Mouse (Mus musculus): ENCODE data around the gene Rab10.

Gene Rab10

DNA sequence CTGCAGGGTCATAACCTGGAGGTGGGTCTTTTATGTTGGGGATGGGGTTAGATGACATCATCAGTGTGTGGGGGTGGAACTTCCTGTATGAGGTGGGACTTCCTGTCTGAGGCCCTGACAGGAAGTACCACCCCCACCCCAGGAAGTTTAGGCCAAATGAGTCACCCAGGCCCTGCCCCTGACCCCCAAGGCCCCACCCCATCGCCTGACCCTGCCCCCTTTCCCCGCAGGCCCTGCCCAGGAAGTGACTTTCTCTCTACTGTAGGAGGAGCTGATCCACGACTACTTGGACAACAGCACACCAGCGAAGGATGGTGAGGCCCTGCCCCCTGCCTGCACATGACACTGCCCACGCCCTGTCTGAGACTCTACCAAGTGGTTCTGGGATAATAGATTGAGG is 72.0 kb downstream of the Rab10 start:
- in situ Hi-C loops (cut with MboI; ENCODE audit: low sequenced_read_pairs), result no loop called here

DNA sequence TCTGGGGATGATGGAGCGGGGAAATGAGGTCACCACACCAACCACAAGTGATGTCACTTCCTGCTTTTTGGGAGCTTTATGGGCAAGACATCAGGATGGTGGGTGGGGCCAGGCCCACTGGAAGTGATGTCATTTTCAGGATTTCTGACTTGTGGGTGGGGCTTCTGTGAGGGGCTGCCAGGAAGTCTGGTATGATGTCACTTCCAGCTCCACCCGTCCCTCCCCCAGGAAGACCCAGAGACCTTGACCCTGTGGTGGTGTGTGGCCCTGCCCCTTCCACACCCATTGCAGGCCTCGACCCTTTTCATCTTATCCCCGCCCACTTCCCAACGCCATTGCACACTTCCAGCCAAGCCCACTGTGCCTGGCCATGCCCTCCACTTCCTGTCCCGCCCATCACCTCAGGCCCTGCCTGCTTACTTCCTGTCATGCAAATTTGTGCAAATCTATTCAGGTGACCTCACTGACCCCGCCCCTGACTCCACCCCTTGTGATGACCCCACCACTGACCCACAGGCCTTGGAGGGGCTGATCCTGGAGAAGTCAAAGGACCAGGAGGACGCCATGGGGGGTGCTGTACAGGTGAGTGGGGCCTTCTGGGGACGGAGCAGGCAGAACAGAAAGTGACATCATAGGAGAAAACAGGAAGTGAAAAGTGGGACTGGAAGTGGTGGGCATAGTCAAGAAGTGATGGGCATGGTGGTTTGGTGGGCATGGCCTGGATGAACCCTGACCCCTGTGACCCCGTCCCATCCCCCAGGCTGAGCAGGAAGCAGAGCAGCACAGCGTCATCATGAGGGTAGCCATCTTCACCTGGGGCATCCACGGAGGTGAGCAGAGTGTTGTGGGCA is 72.7 kb downstream of the Rab10 start:
- in situ Hi-C loops (cut with MboI; ENCODE audit: low sequenced_read_pairs), result no loop called here

DNA sequence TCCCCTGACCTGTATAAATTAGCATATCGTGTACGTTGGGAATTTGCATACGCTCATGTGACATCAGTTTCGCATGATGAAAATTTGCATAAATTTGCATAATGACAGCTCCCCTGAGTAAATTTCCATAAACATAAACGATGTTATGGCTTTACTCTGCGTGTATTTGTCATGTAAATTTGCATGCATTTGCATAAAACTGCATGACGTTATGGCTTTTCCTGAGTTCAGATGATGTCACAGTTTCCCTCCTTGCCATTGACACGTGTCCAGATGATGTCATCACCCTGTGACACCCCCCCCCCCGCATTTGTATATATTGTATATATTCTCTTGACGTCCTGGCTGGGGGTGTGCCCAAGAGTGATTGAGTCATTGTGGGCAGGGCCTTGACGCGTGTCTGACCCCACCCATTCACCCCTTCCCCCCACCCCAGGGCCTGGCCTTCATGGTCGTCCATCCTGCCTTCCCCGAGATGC is 73.6 kb downstream of the Rab10 start:
- in situ Hi-C loops (cut with MboI; ENCODE audit: low sequenced_read_pairs), result no loop called here

DNA sequence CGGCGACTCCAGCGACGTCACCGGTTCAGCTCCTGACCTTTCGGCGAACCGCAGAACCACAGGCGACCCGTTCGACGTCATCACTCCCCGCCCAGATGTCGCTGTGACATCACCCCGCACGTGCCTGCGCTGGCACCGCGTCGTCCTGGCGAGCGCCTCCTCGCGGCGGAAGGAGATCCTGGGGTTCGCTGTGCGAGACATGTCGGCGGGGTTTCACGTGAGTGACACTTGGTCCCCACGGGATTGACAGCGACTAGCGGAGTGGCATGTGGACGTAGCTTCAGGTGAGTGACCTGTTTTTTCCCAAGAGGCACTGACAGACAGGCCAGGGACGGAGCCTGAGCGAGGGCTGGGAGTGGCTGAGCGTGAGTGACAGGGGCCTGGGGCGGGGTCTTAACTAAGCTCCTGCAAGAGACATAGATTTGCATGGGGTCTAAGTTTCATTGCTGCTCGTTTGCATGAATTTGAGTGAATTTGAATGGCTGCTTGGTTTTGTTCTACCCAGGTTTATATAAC is 74.1 kb downstream of the Rab10 start:
- in situ Hi-C loops (cut with MboI; ENCODE audit: low sequenced_read_pairs), result no loop called here

DNA sequence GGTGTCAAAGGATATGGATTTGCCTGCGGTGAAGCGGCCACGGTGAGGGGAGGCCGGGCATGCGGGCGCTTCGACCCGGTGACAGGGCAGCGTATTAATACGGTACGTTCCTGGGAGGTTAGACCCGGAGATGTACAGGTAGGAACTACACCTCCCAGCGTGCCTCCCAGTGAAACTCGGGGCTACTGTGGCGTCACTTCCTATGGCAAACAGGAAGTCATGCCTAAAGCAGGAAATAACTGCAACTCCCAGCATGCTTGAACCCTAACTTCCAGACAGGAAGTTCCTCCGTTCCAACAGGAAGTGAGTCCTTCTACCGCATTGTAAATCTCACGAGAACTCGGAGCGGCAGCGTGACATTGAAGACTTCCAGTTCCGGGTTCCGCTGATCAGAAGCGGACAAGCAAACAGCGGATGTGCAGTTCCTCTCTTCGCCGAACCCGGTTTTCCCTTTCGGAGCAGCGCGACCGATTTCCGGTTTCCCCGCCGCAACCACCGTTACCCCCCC is 74.6 kb downstream of the Rab10 start:
- in situ Hi-C loops (cut with MboI; ENCODE audit: low sequenced_read_pairs), result no loop called here

DNA sequence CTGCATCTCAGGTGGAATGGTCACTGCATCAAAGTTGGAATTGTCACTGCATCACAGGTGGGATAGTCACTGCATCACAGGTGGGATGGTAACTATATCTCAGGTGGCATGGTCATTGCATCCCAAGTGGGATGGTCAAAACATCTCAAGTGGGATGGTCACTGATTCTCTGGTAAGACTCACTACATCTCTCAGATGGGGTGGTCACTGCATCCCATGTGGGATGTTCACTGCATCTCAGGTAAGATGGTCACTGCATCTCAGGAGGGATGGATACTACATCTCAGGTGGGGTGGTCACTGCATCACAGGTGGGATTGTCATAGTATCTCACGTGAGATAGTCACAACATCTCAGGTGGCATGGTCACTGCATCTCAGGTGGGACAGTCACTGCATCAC is 75.7 kb downstream of the Rab10 start:
- in situ Hi-C loops (cut with MboI; ENCODE audit: low sequenced_read_pairs), result no loop called here

DNA sequence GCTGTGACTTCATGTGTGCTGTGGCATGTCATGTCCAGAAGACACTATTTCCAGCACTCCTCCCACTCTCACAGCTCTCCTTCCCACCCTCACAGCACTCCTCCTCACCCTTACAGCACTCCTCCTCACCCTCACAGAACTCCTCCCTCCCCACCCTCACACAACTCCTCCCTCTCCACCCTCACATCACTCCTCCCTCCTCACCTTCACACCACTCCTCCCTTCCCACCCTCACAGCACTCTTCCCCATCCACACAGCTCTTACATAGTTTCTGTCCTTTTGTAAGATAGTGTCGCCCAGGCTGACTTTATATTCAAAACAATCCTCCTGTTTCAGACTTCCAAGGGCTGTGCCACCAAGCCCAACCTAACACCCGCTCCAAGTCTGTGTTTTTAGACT is 86.4 kb downstream of the Rab10 start:
- in situ Hi-C loops (cut with MboI; ENCODE audit: low sequenced_read_pairs), result no loop called here

DNA sequence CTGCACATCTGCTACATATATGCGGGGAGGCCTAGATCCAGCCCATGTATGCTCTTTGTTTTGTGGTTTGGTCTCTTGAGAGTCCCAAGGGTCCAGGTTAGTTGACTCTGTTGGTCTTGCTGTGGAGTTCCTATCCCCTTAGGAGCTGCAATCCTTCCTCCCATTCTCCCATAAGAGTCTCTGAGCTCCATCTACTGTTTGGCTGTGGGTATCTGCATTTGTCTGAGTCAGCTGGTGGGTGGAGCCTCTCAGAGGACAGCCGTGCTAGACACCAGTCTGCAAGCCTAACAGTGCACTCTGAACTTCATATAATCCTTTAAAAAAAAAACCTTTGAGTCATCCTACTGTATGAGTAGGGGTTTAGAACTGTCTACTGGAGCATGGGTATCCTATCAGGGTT is 99.6 kb downstream of the Rab10 start:
- in situ Hi-C loops (cut with MboI; ENCODE audit: low sequenced_read_pairs), result no loop called here

DNA sequence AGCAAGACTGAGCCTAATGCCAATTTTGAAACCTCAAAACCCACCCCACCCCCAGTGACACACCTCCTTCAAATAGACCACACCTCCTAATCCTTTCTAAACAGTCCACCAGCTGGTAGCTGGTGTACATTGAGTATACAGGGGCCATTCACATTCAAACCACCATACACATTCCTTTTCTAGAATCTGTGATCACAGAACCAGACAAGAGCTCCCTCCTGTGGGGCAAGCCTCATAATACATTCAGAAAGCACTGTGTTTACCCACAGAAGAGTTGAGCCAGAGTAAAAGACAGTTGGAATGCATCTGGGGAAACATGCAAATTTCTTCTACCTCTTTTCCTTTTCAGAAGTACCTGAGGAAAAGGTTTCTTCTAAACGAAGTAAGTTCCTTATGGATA is 100.6 kb downstream of the Rab10 start:
- in situ Hi-C loops (cut with MboI; ENCODE audit: low sequenced_read_pairs), result no loop called here

Data from CH12F3 (cell line).